Mouse (Mus musculus): ENCODE results near the gene Trp53. TPM values are rescaled to one million over a fixed set of nuclear protein-coding genes. Genes with fewer than 3 reads are reported as not detected.

Gene Trp53
- total and polyA plus RNA-seq, 3 experiments: 76.4 to 212 TPM; not detected in 1

- Histone ChIP-seq H3K79me2 (ENCODE audit: control insufficient read depth, insufficient read depth, low read length, poor library complexity) (peaks cover 40% of the 10 kb centered on the region), H3K4me3 (ENCODE audit: control insufficient read depth in 1 of 2, insufficient read depth in 1 of 2, low read depth in 2 of 2, low read length in 2 of 2) (peak within 1 kb of the TSS; percentile 57 to 84), H3K9ac (ENCODE audit: control insufficient read depth, low read depth, low read length, poor library complexity, severe bottlenecking) (peak within 1 kb of the TSS; percentile 99), H3K27ac (ENCODE audit: control insufficient read depth, low read depth, low read length) (peak within 1 kb of the TSS; percentile 89), H3K36me3 (ENCODE audit: control insufficient read depth in 1 of 2, insufficient read depth in 2 of 2, low read length in 2 of 2) (peaks cover 11 to 39% of the 10 kb centered on the region in 2 experiments), H3K27me3 (ENCODE audit: control insufficient read depth in 1 of 2, insufficient read depth in 2 of 2, low read length in 2 of 2) (no peaks in the 10 kb centered on the region), H3K9me3 (replicated peaks; ENCODE audit: insufficient read depth, low read length) (no peaks in the 10 kb centered on the region), H3K4me1 (ENCODE audit: control insufficient read depth in 1 of 2, insufficient read depth in 2 of 2, low read length in 2 of 2) (peaks cover 19 to 27% of the 10 kb centered on the region in 2 experiments)
- peak; percentile 80 for TF ChIP-seq HCFC1 (IDR thresholded peaks at IDR 0.05; ENCODE audit: low read depth, low read length)
- 0 out of 2 replicates have a peak, but pooled peaks have one; percentile 7 for TF ChIP-seq MAX (IDR thresholded peaks at IDR 0.05; ENCODE audit: low read length)
- peak; percentile 28; the same call in 1 of the 2 replicates for TF ChIP-seq MYC (IDR thresholded peaks at IDR 0.05; ENCODE audit: low read depth, low read length)
- no peak for TF ChIP-seq RAD21 (IDR thresholded peaks at IDR 0.05; ENCODE audit: low read depth, low read length)
- no peak for TF ChIP-seq E2F4 (IDR thresholded peaks at IDR 0.05; ENCODE audit: borderline replicate concordance, low read depth, low read length)
- peak; percentile 77 for TF ChIP-seq NRF1 (IDR thresholded peaks at IDR 0.05; ENCODE audit: insufficient read depth, low read depth, low read length, poor library complexity, severe bottlenecking)
- no peak for TF ChIP-seq CHD2 (IDR thresholded peaks at IDR 0.05; ENCODE audit: low read length)
- no peak; the same call in 1 of the 2 replicates for TF ChIP-seq RCOR1 (IDR thresholded peaks at IDR 0.05; ENCODE audit: low read depth, low read length)
- peak; percentile 89 for TF ChIP-seq SIN3A (IDR thresholded peaks at IDR 0.05; ENCODE audit: low read length)
- 0 out of 2 replicates have a peak, but pooled peaks have one; percentile 7 for TF ChIP-seq ETS1 (IDR thresholded peaks at IDR 0.05; ENCODE audit: low read depth, low read length)
- peak; percentile 49 to 88 (median 85) for TF ChIP-seq CTCF (IDR thresholded peaks at IDR 0.05 in 2 of 3, conservative IDR thresholded peaks at IDR 0.05 in 1 of 3; ENCODE audit: control insufficient read depth in 1 of 3, insufficient read depth in 1 of 3, low read depth in 2 of 3, low read length in 3 of 3, poor library complexity in 1 of 3, severe bottlenecking in 1 of 3)
- TF ChIP-seq ELF1 (IDR thresholded peaks at IDR 0.05; ENCODE audit: low read depth, low read length): peak; percentile 93
- TF ChIP-seq GATA1 (IDR thresholded peaks at IDR 0.05; ENCODE audit: low read depth, low read length): no peak
- peak; percentile 55 for TF ChIP-seq MAZ (IDR thresholded peaks at IDR 0.05; ENCODE audit: low read depth, low read length)
- TF ChIP-seq NELFE (IDR thresholded peaks at IDR 0.05; ENCODE audit: low read depth, low read length): peak; percentile 55
- TF ChIP-seq ZMIZ1 (IDR thresholded peaks at IDR 0.05; ENCODE audit: low read depth, low read length): 0 out of 2 replicates have a peak, but pooled peaks have one; percentile 31
- peak; percentile 84 to 86 for TF ChIP-seq POLR2A (IDR thresholded peaks at IDR 0.05; ENCODE audit: control insufficient read depth in 1 of 2, insufficient read depth in 1 of 2, low read depth in 1 of 2, low read length in 2 of 2, poor library complexity in 1 of 2)
- TF ChIP-seq TBP (IDR thresholded peaks at IDR 0.05; ENCODE audit: low read depth, low read length): peak; percentile 42
- TF ChIP-seq ZKSCAN1 (IDR thresholded peaks at IDR 0.05; ENCODE audit: low read depth, low read length): no peak; the same call in 1 of the 2 replicates
- peak; percentile 50; the same call in 1 of the 2 replicates for TF ChIP-seq POLR2AphosphoS2 (IDR thresholded peaks at IDR 0.05; ENCODE audit: low read length)
- TF ChIP-seq ZNF384 (IDR thresholded peaks at IDR 0.05; ENCODE audit: low read depth, low read length): peak; percentile 96
- no peak for TF ChIP-seq SMC3 (IDR thresholded peaks at IDR 0.05; ENCODE audit: low read depth, low read length)
- DNase-seq (ENCODE audit: low read depth, low spot score): peak; percentile 100
Measured at GRCm38 (mm10) chr11:69632284-69633089, 52.3 kb downstream of the Trp53 start, which contains the start of gene Fxr2. TSS of gene Fxr2 (plus strand) at chr11:69632990.

All from MEL (cell line).